Mouse (Mus musculus) splenic B cell, adult 2 months (primary cell): ENCODE measurements around the gene Etd.
"Not testable (repeated sequence)": the region's sequence is repeated elsewhere in the genome, so short reads cannot be mapped to it uniquely, and the experiment has no call there.

Experiments
- DNase-seq: peaks from one replicate; pipeline ENCODE4 v3.0.0-alpha.2; 2011; ENCODE audit warnings: low read depth, low spot score
- H3K27me3 ChIP-seq: 2 replicates; pipeline ENCODE4 v1.6.1; 2012; ENCODE audit warnings: mild to moderate bottlenecking, low read length, moderate library complexity, mixed read lengths; ENCODE audit not compliant: control insufficient read depth, poor library complexity, insufficient read depth, severe bottlenecking
- H3K36me3 ChIP-seq: 2 replicates; pipeline ENCODE4 v1.6.1; 2012; ENCODE audit warnings: mild to moderate bottlenecking, low read length, moderate library complexity, mixed read lengths; ENCODE audit not compliant: control insufficient read depth, poor library complexity, insufficient read depth, severe bottlenecking

Etd gene

GRCm38 (mm10) chrX:53434618-53435017 is at the start of gene Etd:
TSS of gene Etd (plus strand) at chrX:53434918.
- Histone ChIP-seq H3K27me3 (no peaks in the 10 kb centered on the region), H3K36me3 (no peaks in the 10 kb centered on the region)
- no peak for DNase-seq

- H3K27me3 ChIP-seq, result no peaks in the 10 kb centered on the region
- no peak for DNase-seq
- H3K36me3 ChIP-seq, result no peaks in the 10 kb centered on the region
Measured at GRCm38 (mm10) chrX:53386362-53386761, 48.4 kb upstream of the Etd start.

GRCm38 (mm10) chrX:53432888-53433287 is 1.8 kb upstream of the Etd start:
- DNase-seq, result peak; percentile 22
- Histone ChIP-seq H3K27me3 (no peaks in the 10 kb centered on the region), H3K36me3 (no peaks in the 10 kb centered on the region)

- no peak for DNase-seq
- Histone ChIP-seq H3K27me3 (no peaks in the 10 kb centered on the region), H3K36me3 (no peaks in the 10 kb centered on the region)
Measured at GRCm38 (mm10) chrX:53459573-53459972, 24.9 kb downstream of the Etd start.

- not testable (repeated sequence) for H3K36me3 ChIP-seq, DNase-seq, H3K27me3 ChIP-seq
Measured at GRCm38 (mm10) chrX:53464194-53464593, 29.5 kb downstream of the Etd start.
